Mouse (Mus musculus): ENCODE measurements around the gene Sycn.
"Not testable (repeated sequence)": the region's sequence is repeated elsewhere in the genome, so short reads cannot be mapped to it uniquely, and the experiment has no call there.

Sycn gene

DNA sequence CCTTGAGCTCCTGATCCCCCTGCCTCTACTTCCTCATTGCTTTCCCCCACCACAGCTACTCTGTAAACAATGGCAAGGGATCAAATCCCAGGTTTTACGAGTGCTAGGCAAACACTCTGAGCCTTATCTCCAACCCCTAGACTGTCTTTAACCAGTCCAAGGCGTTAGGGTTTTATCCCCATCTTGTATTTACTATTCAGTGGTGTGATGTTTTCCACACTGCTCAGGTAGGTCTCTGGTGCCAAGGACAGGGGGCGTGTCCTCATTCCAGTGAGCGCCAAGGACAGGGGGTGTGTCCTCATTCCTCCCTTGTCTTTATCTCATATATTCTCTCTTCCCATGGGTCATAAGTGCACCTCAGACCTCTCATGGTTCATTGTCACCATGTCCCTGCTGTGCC is at the start of gene Sycn:
Gene Sycn, plus strand, starts transcription at position 360 of the 400 bp plus-strand sequence.
- ATAC-seq (ENCODE audit: low TSS enrichment) = no peak

DNA sequence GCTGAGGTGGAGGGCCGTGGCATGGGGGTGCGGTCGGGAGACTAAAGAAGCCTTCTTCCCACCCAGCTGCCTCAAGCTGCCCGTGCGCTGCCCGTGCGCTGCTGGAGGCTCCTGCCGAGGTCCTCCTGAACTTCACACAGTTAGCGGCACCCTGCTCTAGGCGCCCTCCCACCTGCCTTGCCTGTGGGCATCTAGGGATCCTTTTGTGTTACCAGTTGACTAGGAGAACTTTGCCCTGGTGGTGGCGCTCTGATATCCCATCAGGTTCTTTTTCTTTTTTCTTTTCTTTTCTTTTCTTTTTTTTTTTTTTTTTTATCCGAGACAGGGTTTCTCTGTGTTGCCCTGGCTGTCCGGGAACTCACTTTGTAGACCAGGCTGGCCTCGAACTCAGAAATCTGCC is 49.8 kb upstream of the Sycn start:
- ATAC-seq (ENCODE audit: low TSS enrichment) = no peak

DNA sequence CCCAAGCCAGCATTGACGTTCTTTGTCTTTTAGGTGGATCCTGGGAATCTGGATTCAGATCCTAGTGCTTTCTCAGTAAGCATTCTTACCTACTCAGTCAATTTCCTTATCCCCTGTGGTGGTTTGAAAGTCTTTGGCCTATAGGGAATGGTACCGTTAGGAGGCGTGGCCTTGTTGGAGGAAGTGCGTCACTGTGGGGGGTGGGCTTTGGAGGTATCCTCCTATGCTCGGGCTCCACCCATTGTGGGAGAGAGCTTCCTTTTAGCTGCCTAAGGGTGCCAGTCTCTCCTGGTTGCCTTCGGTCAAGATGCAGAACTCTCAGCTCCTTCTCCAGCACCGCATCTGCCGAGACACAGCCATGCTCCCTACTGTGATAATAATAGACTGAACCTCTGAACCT is 48.4 kb upstream of the Sycn start:
- no peak for ATAC-seq (ENCODE audit: low TSS enrichment)

DNA sequence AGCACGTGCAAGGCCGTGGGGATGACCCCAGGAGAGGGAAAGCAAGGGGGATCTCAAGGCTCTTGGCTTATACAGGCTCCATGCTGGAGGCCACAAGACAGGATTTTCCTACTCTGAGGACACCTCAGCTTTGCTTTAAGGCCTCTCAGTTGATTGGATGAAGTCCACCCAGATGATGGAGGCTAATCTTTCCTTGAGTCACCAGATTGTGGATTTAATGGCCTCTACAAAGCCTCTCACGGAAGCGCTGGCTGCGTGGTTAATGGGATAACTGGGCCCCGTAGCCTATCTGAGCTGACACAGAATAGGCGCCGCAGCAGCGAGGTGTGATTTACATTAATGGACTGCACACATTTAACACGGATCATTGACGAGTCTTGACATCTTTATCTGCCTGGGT is 45.3 kb upstream of the Sycn start:
- ATAC-seq (ENCODE audit: low TSS enrichment) = no peak

DNA sequence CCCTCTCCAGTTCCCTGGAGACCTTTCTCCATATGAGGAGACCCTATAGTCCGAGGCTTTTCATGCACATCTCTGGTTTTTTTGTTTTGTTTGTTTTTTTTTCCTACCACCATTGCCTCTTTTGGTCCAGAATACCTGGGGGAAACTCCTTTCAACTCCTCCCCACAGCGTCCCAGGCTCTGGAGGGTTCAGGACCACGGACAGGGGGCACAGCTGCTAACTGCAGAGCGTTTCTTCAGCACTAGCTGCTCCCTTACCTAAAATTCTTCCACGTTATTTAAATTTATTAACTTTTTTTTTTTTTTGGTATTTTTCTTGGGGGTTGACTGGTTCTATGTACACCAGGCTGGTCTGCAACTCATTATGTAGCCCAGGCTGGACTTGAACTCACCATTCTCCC is 35.1 kb upstream of the Sycn start:
- ATAC-seq (ENCODE audit: low TSS enrichment) = no peak

DNA sequence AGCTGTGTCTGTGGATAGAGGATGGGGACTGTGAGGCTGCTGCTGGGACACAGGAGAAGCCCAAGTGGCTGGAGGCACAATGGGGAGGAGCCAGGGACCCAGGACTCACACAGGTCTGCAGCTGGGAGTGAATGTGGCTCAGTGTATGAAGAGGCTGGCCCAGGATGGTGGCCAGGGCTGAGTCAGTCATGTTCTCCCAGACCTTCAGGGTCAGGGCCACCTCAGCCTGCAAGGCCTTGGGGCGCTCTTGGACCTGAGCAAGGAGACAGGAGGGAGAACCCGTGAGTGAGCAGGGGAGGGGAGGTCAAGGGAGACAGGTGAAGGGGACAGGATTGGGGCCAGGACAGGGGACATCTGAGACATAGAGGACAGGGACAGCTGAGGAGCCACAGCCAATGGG is 31.6 kb upstream of the Sycn start:
- ATAC-seq (ENCODE audit: low TSS enrichment) = not testable (repeated sequence)

DNA sequence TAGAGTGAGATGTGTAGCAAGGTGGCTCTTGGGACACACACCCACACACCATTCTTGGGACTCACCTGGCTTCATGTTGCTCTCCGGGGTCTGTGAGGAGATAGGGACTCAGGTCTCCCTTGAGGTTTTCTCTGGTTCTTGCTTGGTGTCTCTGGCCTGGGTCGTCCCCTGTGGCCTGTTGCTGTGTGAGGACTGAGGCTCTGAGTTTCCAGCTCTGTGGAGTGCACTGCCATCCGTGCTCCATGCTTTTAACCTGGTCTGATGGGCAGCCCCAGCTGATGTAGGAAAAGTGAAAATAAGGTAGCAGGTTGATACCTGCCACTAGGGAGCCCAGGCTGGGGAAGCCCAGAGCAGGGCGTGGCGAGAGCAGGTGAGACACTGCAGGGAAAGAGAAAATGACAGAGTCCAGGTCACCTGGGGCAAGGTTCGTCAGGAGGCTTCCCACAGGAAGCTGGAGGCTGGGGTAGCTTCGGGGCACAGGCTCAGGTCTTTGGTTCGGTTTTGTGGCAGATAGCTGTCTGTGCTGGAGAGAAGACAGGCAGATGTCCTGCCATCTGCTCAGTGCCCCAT is 30.2 kb upstream of the Sycn start, which contains the start of gene Ifnl2:
Gene Ifnl2, minus strand, starts transcription at position 51 of the 570 bp plus-strand sequence.
- not testable (repeated sequence) for ATAC-seq (ENCODE audit: low TSS enrichment)

DNA sequence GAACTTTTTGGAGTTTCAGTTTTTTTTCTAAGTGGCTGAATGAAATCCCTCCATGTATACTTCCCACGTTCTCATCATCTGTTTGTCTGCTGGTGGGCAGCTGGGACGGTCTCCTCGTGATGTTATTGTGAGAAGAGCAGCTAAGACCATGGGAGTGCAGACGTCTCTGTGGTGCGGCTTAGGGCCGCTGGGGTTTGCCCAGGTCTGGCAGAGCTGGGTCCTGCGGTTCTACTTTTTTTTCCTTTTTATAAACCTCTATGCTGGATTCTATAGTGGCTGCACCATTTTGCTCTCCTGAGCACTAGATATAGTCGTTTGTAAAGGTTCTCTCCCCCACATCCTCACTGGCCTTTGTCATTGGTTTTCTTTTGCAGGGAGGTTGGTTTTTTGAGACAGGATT is 29.2 kb upstream of the Sycn start:
- ATAC-seq (ENCODE audit: low TSS enrichment) = no peak

DNA sequence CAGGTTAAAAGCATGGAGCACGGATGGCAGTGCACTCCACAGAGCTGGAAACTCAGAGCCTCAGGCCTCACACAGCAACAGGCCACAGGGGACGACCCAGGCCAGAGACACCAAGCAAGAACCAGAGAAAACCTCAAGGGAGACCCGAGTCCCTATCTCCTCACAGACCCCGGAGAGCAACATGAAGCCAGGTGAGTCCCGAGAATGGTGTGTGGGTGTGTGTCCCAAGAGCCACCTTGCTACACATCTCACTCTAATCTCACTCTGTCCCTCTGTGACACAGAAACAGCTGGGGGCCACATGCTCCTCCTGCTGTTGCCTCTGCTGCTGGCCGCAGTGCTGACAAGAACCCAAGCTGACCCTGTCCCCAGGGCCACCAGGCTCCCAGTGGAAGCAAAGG is 18.1 kb upstream of the Sycn start, which contains the start of gene Ifnl3:
Gene Ifnl3, plus strand, starts transcription at position 301 of the 400 bp plus-strand sequence.
- ATAC-seq (ENCODE audit: low TSS enrichment) = not testable (repeated sequence)

DNA sequence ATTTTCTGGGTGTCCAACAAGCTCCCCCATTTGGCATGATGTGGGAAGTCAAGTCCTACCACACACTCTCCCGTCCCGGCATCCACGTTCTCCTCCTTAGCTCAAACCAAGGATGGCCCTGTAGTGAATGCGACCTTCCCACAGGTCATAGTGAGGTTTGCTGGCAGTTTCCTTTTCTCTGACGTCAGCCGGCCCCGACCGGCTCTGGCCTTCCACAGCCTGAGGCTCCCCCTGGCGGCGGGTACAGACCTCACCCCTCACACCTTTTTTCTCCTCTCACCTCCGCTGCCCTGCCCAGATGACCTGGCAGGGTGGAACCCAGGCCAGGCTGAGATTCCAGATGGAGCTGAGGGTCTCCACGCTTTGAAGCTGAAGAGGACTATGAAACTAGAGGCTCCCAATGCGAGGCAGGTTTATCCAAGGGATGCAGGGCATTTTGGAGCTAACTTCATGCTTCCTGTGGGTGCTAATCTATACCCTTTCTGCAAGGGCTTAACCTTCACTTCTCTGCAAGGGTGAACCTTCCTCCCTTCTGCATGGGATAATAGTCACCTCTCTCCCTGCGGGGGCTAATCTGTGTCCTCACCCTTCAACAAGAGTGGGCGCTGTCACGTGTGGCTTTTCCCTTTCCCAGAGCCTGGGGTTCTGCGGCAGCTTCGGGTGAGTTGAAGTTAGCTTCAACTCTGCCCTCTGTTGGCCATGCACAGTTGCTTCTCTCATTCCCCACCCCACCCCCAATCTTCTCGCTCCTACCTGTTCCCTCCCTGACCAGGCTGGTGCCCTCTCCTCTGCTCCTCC is 12.6 kb upstream of the Sycn start:
- no peak; the same call in 1 of the 2 replicates for ATAC-seq (ENCODE audit: low TSS enrichment)

DNA sequence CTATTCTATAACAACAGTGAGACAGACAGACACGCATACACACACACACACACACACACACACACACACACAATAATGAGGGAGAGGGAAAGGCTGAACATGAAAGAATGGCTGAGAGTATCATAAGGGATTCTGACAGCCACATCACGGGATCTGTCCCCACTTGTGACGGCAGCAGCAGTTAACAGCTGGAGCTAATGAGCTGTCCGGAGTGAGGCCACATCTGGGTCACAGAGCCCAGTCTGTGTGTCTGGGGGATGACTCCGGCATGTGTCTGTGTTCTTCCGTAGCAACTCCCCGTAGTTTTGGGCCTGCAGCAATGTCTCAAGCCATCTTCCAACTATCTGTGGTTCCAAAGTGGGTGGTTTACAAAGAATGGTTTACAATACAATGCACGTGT is 8.7 kb upstream of the Sycn start:
- no peak for ATAC-seq (ENCODE audit: low TSS enrichment)

DNA sequence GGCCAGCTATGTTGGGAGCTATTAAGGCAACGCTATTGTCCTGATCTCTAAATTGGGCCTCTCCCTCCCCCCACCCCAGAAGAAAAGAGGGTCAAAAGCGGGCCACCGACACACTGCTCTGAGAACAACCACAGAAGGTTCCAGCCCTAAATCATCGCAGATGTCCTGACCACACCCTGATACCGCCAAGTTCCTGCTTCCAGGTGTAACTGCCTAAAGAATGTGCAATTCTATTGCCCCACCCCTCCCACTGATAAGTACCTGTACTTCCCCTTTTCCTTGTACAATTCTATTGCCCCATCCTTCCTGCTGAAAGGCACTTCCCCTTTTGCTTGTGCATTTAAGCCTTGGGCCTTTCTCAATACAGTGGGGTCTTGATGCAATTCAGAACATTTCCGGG is 1.8 kb upstream of the Sycn start:
- not testable (repeated sequence) for ATAC-seq (ENCODE audit: low TSS enrichment)

DNA sequence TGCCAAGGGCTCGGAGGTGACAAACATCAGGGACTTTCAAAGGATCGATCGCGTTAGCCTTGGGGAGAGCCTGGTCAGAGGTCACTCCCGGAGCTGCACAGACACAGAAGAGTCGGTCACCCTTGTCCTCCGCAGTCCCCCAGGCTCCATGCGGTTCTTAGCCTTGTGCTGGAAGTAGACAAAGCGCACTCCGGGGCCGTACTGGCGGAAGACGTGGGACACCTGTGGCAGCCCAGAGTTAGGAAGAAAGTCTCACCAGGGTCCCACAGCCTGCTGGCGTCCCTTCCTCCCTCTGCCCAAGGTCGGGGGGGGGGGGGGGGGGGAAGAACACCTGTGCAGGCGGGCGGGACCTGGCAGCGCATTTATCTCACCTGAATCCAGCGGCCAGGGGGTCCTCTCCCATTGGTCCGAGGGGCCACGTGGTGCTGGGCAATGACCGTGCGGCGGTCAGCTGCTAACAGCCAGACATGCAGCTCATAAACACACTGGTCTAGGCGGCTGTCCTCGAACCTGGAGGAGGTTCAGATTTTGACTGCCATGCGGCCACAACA is 3.4 kb downstream of the Sycn start:
- ATAC-seq (ENCODE audit: low TSS enrichment) = no peak

DNA sequence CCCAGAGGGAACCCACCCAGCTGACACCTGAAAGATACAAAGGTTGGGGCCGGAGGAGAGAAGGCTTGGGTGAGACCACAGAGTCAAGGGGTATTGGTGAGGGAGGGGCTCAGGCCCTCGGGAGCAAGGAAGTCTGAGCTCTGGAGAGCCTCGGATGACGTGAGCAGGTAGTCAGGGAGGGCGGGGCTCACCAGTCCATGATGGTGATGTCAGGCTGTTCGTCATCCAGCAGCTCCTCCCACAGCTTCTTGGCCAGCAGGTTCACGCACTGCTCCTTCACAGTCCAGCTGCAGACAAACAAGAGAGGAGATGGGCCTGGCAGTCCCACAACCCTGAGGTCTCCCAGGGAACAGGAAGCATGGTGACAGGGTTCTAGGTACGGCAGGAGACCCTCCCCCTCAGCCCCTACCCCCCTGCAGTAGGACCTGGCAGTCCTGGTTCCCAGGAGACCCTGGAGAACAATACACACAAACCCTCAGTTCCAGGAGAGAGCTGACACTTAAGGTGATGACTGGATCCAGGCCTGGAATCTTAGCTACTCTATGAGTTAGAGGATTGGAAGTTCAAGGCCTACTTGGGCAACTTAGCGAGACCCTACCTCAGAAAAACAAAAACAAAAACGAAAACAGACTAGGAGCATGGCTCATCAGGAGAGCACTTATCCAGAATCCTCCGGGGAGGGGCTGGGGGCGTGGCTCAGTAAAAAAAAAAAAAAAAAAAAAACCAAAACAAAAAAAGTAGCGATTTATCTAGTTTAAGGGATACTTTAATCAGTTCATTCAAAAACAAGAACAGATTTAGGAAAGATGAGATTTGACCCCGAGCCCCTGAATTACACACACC is 4.6 kb downstream of the Sycn start:
- no peak for ATAC-seq (ENCODE audit: low TSS enrichment)

DNA sequence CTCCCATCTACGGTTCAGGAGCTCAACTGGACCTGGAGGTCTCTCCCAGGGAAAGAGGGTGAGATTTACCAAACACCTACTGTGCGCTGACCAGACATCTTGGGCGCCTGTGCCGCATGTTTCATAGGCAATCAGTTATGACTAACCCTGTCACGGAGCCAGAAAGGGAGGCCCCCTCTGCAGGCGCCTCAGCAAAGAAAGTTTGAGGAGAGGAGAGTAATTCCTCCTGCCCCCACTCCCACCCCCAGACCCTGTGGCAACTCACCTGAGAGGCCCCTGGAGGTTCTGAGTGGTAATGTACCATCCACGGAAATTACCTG is 5.2 kb downstream of the Sycn start:
- ATAC-seq (ENCODE audit: low TSS enrichment) = no peak

DNA sequence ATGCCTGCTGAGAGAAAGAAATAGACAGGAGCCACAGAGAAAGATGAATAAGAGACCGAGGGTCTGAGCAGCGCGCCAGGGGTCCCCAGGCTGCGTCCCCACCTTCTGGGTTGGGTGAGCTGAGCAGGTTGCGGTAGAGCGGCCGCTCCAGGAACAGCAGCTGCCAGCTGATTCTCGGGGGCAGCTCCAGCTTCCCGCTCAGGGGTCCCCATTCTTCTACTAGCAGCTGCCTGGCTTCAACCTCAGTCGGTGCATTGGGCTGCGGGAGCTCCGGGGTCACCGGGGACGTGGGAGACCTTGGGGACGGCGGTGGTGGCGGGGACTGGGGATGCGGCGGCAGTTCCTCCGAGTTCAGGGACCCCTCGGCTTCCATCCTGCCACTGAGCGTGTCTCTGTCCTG is 6.0 kb downstream of the Sycn start:
- no peak for ATAC-seq (ENCODE audit: low TSS enrichment)

DNA sequence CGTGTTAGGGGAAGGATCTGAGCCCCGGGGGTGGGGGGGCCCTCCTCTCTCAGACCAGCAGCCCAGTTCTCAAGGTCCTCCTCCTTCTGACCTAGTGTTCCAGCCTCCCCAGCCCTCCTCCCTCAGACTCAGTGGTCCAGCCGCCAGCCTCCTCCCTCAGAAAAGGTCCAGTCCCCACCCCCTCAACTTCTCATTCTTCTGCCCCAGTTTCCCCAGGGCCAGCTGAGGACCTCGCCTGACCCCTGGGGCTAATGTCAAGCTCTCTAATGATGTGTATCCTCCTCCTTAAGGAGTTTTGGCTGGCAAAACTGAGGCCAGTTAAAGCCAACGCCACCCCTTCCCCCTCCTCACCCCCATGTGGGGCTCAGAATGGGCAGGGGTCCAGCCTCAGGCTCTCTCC is 6.5 kb downstream of the Sycn start, which contains the start of gene Nccrp1:
Gene Nccrp1, minus strand, starts transcription at position 101 of the 400 bp plus-strand sequence.
- ATAC-seq (ENCODE audit: low TSS enrichment) = no peak

DNA sequence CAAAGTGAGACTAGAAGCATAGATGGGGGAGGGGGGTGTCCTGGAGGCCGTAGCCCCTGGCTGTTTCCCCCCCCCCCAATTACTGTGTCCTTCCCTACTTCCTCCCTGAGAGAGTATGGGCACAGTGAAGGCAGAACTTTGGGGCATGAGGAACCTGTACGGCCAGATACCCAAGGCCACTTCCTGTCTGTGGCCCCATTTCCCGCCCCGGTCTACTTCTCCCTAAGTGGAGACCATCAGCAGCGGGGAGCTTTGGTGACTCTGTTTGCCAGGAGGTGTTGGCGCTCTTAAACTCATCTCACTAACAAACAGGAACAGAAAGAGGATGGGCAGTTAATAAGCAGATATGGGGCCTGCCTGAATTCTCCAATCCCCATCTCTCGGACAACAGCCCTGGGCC is 6.9 kb downstream of the Sycn start:
- ATAC-seq (ENCODE audit: low TSS enrichment) = no peak

DNA sequence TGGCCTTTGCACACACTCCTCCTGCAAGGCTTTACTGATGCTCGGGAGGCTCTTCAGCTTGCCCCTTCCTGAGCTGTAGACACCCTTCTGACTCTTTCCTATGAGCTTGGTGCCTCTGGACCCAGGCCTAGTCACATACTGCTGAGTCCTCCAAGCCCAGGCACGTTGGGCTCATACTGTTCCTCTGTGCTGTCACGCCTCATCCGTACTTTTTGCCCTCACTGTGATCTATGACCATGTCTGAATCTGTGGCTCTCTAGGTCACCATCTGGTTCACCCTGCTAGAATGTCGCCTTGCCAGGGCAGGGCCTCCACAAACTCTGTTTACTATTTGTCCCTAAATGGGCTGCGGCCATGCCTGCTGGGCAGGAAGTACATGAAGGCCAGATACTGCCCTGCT is 12.4 kb downstream of the Sycn start:
- ATAC-seq (ENCODE audit: low TSS enrichment) = no peak

DNA sequence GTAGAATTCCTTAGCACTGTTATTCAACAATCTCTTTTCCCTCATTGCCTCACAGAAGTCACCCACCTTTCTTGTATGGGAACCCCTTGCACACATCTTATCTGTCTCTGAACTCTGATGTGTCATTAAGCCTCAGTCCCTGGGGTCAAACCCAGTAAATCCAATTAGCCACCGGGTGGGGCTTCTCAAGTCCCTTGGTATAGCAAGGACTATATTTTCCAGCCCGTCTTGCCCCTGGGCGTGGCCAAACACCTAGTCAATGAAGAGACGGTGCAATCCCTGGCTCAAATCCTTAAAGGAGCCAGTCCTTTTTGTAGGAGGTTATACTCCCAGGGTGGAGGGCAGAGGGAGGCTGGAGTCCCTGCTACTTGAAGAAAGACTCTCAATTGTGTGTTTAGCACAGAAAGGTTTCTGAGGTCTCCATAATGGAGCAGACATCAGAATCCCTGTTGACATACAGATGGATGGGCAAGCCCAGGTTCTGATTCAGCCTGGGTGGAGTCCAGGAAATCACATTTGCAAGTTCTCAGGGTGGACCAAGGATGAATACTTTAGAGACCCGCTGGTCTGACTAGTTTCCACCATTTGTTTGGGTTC is 15.4 kb downstream of the Sycn start:
- no peak for ATAC-seq (ENCODE audit: low TSS enrichment)

DNA sequence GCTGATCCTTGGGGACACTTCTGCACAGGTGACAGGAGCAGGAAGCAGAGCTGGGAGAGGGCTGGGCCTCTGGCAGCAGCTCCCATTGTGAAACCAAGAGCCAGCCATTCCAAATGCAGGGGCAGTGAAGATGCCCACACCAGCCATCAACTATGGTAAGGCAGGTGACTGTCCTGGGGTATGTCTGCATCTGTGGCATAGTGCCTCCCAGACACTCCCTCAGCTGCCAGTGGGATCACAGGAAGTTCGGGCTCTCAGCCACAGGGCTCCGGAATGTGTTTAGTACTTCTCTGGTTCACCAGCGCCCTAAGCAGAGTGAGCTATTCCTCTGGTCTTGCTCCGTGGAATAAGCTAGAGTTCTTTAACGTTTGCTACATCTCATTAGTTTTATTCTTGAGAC is 16.4 kb downstream of the Sycn start:
- ATAC-seq (ENCODE audit: low TSS enrichment) = no peak

DNA sequence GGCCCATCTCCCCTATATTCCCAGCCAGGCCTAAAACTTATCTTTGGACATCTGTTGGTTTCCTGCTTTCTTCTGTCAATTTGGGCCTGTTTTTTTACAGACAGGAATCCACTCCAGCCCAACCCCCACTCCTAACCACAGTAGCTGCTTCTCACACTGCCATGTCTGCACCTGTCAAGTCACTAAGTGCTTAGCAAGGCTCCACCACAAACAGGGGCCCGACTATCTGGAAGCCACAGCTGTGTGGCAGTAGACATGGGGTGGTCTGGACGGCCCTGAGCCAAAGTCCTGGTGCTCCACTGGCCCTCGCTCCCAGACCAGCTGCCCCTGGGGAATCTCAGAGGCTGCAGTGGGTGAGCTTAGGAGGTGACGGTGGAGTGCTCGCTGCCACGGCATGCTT is 17.0 kb downstream of the Sycn start:
- no peak for ATAC-seq (ENCODE audit: low TSS enrichment)

Measured in frontal cortex, adult (tissue).